Mouse (Mus musculus) cerebellum, adult 8-10 months (tissue): ENCODE measurements around the gene 4930519G04Rik.
A peak's percentile ranks its signal among the peaks of the same experiment; 100 is the strongest.
"Not testable (repeated sequence)": the region's sequence is repeated elsewhere in the genome, so short reads cannot be mapped to it uniquely, and the experiment has no call there.

Experiments used
- DNase-seq: peaks from one replicate; pipeline ENCODE4 v3.0.0; 2022

Gene 4930519G04Rik

GRCm38 (mm10) chr5:114853364-114853763 lies at the start of gene 4930519G04Rik:
TSS of gene 4930519G04Rik (plus strand) at chr5:114853664.
- DNase-seq, result not testable (repeated sequence)

- no peak for DNase-seq
These were observed 49.1 kb upstream of the 4930519G04Rik start for GRCm38 (mm10) chr5:114804335-114804734.

GRCm38 (mm10) chr5:114804958-114805357 lies 48.5 kb upstream of the 4930519G04Rik start:
- DNase-seq, result peak; percentile 55

GRCm38 (mm10) chr5:114805436-114806350 lies 47.8 kb upstream of the 4930519G04Rik start:
- no peak for DNase-seq

- DNase-seq, result no peak
These were observed 46.8 kb upstream of the 4930519G04Rik start for GRCm38 (mm10) chr5:114806636-114807035.

- no peak for DNase-seq
These were observed 46.4 kb upstream of the 4930519G04Rik start for GRCm38 (mm10) chr5:114807063-114807462.

GRCm38 (mm10) chr5:114807468-114807867 lies 46.0 kb upstream of the 4930519G04Rik start:
- DNase-seq, result no peak

GRCm38 (mm10) chr5:114807893-114808292 lies 45.6 kb upstream of the 4930519G04Rik start:
- DNase-seq, result no peak

- no peak for DNase-seq
These were observed 45.1 kb upstream of the 4930519G04Rik start for GRCm38 (mm10) chr5:114808385-114808784.

- no peak for DNase-seq
These were observed 44.2 kb upstream of the 4930519G04Rik start for GRCm38 (mm10) chr5:114809181-114809756.

GRCm38 (mm10) chr5:114809826-114810225 lies 43.6 kb upstream of the 4930519G04Rik start:
- DNase-seq, result no peak

- DNase-seq, result peak; percentile 88
These were observed 39.8 kb upstream of the 4930519G04Rik start for GRCm38 (mm10) chr5:114813525-114814181.

GRCm38 (mm10) chr5:114816599-114816998 lies 36.9 kb upstream of the 4930519G04Rik start:
- no peak for DNase-seq

- no peak for DNase-seq
These were observed 35.3 kb upstream of the 4930519G04Rik start for GRCm38 (mm10) chr5:114818124-114818523.

GRCm38 (mm10) chr5:114822796-114823688 lies 30.4 kb upstream of the 4930519G04Rik start, which contains the start of gene 1500011B03Rik:
TSS of gene 1500011B03Rik (minus strand) at chr5:114823468.
- DNase-seq, result peak; percentile 67

- no peak for DNase-seq
These were observed 29.3 kb upstream of the 4930519G04Rik start for GRCm38 (mm10) chr5:114824197-114824596.

- peak; percentile 62 for DNase-seq
These were observed 27.3 kb upstream of the 4930519G04Rik start for GRCm38 (mm10) chr5:114825978-114826691.

GRCm38 (mm10) chr5:114827427-114827826 lies 26.0 kb upstream of the 4930519G04Rik start:
- no peak for DNase-seq

- no peak for DNase-seq
These were observed 23.7 kb upstream of the 4930519G04Rik start for GRCm38 (mm10) chr5:114829740-114830139.

GRCm38 (mm10) chr5:114836886-114837285 lies 16.6 kb upstream of the 4930519G04Rik start:
- no peak for DNase-seq

GRCm38 (mm10) chr5:114840481-114840880 lies 13.0 kb upstream of the 4930519G04Rik start:
- DNase-seq, result not testable (repeated sequence)

GRCm38 (mm10) chr5:114842155-114842554 lies 11.3 kb upstream of the 4930519G04Rik start:
- not testable (repeated sequence) for DNase-seq
